Mouse (Mus musculus): Measurements from ENCODE around the gene Sirpa.

The Sirpa gene

DNA sequence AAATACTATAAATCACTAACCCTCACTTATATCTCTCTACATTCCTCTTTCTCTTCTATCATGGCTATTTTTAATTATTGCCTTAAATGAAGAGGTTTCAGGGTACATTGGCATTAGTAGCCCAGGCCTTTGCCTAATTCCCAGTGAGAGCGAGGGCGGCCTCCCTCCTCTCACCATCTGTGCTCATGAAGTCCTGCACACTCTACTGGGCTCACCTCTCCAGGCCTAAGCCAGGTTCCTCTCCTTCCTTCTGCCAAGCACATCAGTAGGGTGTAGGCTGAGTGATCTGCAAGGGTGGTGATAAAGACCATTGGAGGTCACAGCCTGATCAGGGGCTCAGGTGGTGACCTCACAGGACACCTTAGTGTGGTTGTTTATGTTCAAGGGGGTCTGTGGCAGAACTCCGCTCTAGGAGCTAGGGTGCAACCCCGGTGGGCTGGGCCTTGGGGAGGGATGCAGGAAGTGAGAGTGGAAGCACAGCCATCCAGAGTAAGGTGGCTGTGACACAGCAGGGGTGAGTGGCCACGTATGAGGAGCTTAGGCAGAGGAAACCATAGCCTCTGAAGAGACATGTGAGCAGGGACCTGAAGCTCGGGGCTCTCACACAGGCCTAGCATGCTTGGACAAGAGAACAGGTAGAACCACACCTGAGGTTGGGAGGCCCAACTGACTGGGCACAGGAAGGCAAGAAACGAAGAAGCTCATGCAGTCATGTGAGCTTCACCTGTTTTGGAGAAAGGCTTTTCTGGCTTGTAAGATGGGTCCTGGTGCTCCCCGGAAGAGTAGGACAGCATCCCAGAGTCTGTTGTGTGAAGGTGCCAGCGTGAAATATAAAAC, 29.2 kb downstream of the Sirpa start:
- CTCF ChIA-PET = interaction anchor here in 3 of 4 experiments (0.6 to 0.9 kb wide), 3 partner anchors 54 to 760 kb away, joined by 3 to 6 read pairs (median 5); no protein-coding TSS in a partner anchor
- POLR2A ChIA-PET = interaction anchor here in 3 of 4 experiments (0.5 to 1.1 kb wide), 4 partner anchors 10 to 427 kb away, joined by 3 read pairs; no protein-coding TSS in a partner anchor

DNA sequence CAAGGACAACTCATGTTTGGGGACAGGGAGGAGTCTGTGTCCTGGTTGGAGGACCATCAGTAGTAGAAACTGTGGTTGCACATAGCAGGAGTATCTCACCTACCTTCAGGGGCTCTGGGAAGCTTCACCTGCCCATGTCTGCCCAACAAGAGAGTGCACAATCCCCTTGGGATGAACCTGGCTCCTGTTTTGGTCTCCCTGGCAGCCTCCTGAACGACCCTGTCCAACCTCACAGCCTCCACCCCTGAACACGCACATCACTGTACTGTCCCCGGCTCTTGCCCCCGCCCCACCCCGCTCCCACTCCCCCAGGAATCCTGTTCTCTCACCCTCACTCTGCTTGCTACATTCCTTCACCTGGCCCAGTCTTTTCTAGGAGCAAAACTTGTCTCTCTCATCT, 30.3 kb downstream of the Sirpa start:
- CTCF ChIA-PET = interaction anchor here in 1 of 4 experiments (0.9 kb wide), 1 partner anchor 53 kb away, joined by 3 read pairs; no protein-coding TSS in a partner anchor
- POLR2A ChIA-PET = interaction anchor here in 3 of 4 experiments (0.7 to 1.3 kb wide), 3 partner anchors 9 to 168 kb away, joined by 3 to 4 read pairs (median 3); no protein-coding TSS in a partner anchor

DNA sequence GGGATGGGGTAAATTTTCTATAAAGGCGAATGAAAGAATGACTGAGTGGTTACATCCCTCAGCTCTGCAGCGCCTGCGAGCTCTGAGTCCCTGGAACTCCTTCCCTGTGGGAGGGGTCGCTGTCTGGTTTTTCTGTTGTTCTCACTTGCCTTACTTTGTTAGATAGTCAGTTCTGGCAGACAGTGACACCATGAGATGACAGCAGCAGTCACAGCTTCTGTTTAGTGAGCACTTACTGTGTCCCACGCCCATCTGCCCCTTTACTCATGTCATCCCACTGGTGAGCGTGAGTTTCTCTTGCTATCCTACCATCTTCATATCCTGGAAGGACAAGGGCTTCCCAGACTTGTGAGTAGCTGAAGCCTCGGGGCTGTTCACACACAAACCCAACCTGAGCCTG, 31.1 kb downstream of the Sirpa start:
- ChIA-PET CTCF (no interaction called here), POLR2A (interaction anchor here in 1 of 4 experiments (1.1 to 1.3 kb wide), 2 partner anchors 8 to 81 kb away, joined by 3 to 4 read pairs; no protein-coding TSS in a partner anchor)

DNA sequence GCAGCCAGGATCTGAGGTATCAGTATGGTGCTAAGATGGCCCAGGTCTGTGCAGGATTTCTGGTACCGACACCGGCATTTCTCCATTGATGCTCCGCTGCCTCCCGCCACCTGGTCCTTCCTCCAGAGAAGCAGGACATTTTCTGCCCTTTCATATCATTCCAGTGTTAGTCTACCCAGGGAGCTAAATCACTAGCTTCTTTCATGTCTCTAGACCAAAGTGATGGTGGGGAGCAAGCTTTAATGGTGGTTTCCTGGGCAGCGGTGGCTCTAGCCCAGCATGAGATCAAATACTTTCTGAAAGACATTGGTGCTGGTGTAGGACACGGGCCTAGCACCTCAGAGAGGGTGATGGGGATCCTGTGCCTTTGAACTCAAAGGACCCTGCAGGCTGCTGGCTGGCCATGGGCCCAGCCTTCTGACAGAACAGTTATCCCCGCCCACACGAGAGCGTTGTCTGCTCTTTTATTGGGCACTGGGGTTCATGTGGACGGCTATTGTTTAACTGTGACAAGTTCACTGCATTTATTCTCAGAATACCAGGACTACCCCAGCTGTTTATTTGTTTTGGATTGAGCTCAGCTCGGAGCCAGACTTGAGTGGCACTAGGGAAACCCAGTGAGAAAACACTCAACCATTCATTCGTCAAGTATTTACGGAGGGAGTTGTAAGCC, 31.7 kb downstream of the Sirpa start:
- POLR2A ChIA-PET = interaction anchor here in 1 of 4 experiments (1.1 to 1.3 kb wide), 2 partner anchors 8 to 80 kb away, joined by 3 to 4 read pairs; no protein-coding TSS in a partner anchor
- CTCF ChIA-PET = no interaction called here

DNA sequence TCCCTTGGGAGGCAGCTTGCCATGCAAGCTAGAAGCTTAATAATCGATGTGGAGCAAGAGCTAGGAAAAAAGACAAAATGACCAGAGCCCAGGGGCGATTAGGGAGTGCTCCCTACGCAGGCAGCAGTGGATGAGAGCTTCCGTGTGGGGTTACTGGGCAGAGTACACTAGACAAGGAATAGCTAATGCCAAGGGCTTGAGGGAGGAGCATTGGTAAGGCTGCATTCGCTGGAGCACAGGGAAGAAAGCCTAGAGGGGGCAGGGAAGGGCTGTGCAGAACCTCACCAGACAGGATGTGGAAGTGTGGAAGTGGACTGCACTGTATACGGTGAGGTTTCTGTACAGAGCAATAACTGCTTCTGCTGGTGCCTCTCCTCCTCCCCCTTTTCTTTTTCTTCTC, 32.3 kb downstream of the Sirpa start:
- POLR2A ChIA-PET = no interaction called here
- CTCF ChIA-PET = no interaction called here

DNA sequence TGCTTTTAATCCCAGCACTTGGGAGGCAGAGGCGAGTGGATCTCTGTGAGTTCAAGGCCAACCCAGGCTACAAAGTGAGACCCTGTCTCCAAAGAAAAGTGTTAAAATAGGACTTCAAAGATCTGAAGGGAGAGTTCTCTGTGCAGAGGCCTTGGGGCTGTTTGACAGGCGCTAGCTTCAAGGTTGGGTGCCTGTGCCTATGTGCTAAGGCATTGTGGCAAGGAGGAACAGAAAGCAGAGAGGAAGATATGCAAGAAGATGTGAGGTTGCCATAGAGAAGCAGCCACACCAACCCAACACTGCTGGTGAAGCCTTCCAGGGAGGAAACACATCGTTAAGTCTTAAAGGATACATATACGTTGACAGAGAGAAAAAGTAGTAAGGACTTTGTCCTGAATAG, 33.2 kb downstream of the Sirpa start:
- POLR2A ChIA-PET = no interaction called here
- CTCF ChIA-PET = no interaction called here

DNA sequence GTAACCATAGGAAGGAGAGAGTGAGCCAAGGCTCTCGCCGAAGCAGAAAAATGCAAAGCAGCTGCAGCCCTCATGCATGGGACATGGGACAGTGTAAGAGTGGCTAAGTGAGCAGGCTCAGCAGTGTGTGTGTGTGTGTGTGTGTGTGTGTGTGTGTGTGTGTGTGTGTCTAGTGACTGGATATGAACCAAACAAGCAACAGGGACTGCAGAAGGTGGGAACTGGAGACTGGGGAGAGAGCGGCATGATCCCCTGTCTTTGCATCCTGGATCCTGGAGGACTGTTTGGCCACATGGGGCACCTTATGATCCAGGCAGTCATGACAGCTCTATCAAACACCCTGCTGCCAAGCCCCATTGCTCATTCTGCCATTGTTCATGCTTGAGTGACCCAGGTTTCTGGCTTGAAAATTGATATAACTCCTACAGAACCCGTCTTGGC, 34.0 kb downstream of the Sirpa start:
- ChIA-PET CTCF (no interaction called here), POLR2A (no interaction called here)

DNA sequence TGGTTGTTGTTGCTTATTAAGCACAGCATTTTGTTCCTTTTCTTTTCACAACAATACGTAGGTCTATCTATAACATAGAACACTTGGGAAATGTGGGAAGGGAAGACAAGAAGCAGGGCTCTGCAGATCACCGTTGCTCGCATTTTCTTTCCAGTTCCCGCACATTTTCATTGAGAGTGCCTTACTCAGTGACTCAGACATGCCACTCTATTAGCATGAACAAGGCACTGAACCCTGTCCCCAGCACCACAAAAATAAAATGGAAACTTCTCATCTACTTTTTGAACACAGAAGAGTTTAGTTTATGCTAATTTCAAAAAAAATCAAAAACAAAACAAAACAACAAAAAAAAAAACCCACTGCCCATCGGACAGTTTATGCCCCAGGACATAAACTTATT, 34.5 kb downstream of the Sirpa start:
- ChIA-PET CTCF (no interaction called here), POLR2A (interaction anchor here in 1 of 4 experiments (1.5 kb wide), 1 partner anchor 21 kb away, joined by 3 read pairs; no protein-coding TSS in a partner anchor)

DNA sequence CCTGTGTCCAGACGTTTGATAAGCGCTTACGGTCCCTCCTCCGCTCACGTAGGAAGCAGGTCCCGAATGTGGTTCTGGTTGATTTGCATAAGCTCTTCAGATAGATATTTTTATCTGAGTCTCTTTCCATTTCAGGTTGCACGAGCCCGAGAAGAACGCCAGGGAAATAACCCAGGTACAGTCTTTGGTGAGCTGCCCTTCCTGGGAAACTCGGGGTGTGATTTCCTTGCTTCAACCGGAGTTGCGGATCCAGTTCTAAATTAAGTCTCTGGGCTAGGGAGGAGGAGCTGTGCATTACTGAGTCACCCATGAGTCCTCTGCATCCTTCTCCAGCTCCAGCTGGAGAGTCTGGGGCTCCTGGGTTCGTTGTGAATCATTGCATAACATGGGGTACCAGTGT, 35.2 kb downstream of the Sirpa start:
- POLR2A ChIA-PET = interaction anchor here in 1 of 4 experiments (0.9 to 1.5 kb wide), 2 partner anchors 21 kb away, joined by 3 read pairs; no protein-coding TSS in a partner anchor

DNA sequence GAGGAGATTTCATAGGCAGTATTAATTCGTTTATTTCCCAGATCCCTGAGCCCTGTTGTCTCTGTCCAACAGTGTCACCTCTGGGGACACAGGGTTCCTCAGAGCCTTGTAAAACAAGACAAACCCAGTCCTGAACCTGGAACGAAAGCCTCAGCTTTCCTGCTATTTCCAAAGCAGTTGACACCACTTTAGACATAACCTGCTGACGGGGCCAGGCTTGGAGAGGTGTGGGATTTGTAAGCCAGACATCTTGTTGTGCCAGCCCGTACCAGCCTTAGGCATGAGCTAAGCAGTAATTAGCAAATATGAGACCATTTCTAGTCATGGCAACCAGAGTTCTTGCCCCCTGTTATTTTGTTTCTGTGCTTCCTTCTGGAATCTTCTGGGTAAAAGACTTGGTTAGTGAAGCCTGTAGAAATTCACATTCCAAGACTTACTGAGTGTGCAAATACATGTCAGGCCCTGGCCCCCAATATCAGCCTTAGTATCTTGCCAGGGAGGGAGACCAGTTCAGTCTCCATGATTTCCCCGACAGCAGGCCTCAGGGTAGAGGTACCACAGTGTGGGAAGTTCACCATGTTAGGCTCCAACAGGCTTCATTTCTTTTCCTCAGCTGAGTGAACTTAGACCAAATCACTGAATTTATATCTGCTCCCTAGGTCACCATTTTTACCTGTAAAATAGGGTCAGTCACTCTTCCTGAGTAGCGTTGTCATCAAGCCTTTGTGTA, 36.0 kb downstream of the Sirpa start:
- POLR2A ChIA-PET = interaction anchor here in 1 of 4 experiments (0.9 to 1.5 kb wide), 2 partner anchors 21 to 22 kb away, joined by 3 read pairs; no protein-coding TSS in a partner anchor
- CTCF ChIA-PET = no interaction called here

More for the DNA sequence above, 35.2 kb downstream of the Sirpa start:
- CTCF ChIA-PET = no interaction called here

DNA sequence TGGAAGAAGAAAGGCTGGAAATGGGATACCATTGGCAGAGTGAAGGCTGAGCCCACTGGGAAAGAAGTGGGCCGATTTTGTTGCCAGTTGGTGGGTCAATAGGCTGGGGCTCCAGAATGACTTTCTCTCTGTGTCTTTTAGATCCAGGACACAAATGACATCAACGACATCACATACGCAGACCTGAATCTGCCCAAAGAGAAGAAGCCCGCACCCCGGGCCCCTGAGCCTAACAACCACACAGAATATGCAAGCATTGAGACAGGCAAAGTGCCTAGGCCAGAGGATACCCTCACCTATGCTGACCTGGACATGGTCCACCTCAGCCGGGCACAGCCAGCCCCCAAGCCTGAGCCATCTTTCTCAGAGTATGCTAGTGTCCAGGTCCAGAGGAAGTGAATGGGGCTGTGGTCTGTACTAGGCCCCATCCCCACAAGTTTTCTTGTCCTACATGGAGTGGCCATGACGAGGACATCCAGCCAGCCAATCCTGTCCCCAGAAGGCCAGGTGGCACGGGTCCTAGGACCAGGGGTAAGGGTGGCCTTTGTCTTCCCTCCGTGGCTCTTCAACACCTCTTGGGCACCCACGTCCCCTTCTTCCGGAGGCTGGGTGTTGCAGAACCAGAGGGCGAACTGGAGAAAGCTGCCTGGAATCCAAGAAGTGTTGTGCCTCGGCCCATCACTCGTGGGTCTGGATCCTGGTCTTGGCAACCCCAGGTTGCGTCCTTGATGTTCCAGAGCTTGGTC, 37.3 kb downstream of the Sirpa start:
- CTCF ChIA-PET = no interaction called here
- POLR2A ChIA-PET = no interaction called here

DNA sequence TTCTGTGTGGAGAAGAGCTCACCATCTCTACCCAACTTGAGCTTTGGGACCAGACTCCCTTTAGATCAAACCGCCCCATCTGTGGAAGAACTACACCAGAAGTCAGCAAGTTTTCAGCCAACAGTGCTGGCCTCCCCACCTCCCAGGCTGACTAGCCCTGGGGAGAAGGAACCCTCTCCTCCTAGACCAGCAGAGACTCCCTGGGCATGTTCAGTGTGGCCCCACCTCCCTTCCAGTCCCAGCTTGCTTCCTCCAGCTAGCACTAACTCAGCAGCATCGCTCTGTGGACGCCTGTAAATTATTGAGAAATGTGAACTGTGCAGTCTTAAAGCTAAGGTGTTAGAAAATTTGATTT, 37.9 kb downstream of the Sirpa start:
- ChIA-PET POLR2A (no interaction called here), CTCF (no interaction called here)

DNA sequence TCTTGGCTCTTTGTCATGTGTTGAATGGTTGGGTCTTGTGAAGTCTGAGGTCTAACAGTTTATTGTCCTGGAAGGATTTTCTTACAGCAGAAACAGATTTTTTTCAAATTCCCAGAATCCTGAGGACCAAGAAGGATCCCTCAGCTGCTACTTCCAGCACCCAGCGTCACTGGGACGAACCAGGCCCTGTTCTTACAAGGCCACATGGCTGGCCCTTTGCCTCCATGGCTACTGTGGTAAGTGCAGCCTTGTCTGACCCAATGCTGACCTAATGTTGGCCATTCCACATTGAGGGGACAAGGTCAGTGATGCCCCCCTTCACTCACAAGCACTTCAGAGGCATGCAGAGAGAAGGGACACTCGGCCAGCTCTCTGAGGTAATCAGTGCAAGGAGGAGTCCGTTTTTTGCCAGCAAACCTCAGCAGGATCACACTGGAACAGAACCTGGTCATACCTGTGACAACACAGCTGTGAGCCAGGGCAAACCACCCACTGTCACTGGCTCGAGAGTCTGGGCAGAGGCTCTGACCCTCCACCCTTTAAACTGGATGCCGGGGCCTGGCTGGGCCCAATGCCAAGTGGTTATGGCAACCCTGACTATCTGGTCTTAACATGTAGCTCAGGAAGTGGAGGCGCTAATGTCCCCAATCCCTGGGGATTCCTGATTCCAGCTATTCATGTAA, 38.5 kb downstream of the Sirpa start:
- ChIA-PET CTCF (no interaction called here), POLR2A (interaction anchor here in 2 of 4 experiments (0.8 to 1.6 kb wide), 3 partner anchors 8 to 536 kb away, joined by 3 to 4 read pairs (median 3); no protein-coding TSS in a partner anchor)

DNA sequence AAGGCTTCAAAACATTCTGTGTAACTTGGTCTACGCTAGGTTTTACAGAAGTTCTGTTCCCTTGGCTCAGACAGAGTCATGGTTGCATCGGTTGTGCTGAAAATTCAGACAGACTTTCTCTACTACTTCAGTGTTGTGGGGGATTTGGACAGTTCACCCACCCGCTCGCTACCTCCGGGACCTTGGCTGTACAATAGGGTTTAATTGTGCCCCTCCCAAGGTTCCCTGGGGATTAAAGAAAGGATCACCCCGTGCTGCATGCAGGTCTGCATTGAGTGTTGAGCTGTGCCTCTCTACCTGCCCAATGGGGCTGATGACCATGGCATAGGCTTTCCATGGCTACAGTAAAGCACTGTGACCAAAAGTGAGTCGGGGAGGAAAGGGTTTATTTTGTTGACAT, 39.7 kb downstream of the Sirpa start:
- POLR2A ChIA-PET = interaction anchor here in 1 of 4 experiments (1.5 to 1.6 kb wide), 2 partner anchors 9 to 535 kb away, joined by 3 to 4 read pairs; no protein-coding TSS in a partner anchor
- CTCF ChIA-PET = interaction anchor here in 1 of 4 experiments (0.6 kb wide), 1 partner anchor 438 kb away, joined by 6 read pairs; no protein-coding TSS in a partner anchor

DNA sequence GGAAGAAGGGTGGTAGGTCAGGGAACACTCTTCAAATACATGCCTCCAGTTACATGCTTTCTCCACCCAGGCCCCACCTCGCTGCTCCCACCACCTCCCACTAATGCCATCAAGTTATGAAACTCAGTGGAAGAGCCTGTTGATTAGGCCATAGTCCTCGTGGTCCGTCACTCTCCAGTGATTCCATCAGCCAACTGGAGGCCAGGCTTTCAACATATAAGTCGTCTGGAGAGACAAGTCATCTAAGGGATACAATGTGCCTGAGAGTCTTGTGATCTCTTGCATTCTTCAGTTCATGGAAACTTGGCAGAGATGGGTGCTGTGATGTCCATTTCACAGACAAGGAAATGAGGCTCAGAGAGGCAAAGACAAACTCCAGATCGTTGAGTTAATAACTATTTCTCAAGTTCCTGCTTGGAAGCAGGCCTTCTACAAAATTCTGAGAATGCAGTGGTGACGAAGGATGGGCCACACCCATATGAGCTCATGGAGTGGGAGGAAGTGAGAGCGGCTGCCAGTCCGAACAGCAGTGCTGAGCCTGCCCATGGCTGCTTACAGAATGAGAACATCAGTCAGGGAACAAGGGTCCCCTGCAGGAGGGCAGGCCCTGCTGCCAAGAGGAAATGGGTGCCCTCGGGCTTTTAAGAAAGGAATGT, 40.6 kb downstream of the Sirpa start:
- ChIA-PET CTCF (no interaction called here), POLR2A (interaction anchor here in 1 of 4 experiments (1.5 kb wide), 1 partner anchor 10 kb away, joined by 4 read pairs; no protein-coding TSS in a partner anchor)

DNA sequence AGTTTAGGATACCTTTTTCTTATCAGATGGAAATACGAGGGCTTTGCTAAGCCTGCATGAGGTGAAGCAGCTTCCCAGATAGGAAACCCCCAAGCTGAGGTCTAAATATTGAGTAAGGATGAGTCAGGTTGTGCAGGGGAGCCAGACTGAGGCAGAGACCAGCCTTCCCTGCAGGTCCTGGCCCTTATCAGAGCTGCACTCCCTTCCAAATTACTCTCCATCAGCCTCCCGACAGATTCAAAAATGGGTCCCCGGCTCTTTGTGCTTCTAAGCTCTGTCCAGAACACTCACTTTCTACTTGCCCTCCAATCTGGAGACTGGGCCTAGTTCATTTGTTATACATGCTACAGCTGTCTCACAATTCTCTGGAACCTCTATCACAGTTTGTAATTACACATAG, 41.3 kb downstream of the Sirpa start:
- ChIA-PET CTCF (interaction anchor here in 1 of 4 experiments (0.6 kb wide), 1 partner anchor 250 kb away, joined by 9 read pairs; no protein-coding TSS in a partner anchor), POLR2A (interaction anchor here in 1 of 4 experiments (0.5 to 0.8 kb wide), 2 partner anchors 60 to 532 kb away, joined by 3 read pairs; no protein-coding TSS in a partner anchor)

DNA sequence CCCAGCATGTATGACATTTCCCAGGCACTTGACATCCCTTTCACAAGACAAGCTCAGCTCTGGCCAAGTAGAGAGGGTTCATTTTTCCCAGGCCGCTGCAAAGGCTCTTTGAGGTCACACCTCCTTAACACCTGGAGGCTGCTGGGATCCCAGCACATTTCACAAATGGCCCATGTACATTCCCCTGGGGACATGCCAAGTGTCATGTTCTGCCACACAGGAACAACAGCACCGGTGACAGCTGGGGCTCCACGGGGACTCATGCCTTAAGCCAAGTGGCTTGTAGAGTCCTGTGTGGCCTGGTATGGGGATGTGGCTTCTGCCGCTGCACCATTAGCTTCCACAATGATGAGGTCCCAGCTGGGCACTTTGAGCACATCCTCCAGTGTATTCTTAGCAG, 60.0 kb downstream of the Sirpa start:
- ChIA-PET POLR2A (interaction anchor here in 1 of 4 experiments (0.7 kb wide), 1 partner anchor 406 kb away, joined by 3 read pairs; no protein-coding TSS in a partner anchor), CTCF (interaction anchor here in 2 of 4 experiments (0.6 kb wide), 2 partner anchors 21 to 126 kb away, joined by 3 to 4 read pairs; no protein-coding TSS in a partner anchor)

Data from embryonic stem cell, embryonic (primary cell).